Mouse (Mus musculus) kidney, postnatal 0 days (tissue): ENCODE measurements around the gene Pnpla7. TPM values are rescaled to one million over a fixed set of nuclear protein-coding genes. Genes with fewer than 3 reads are reported as not detected.

ENCODE experiments used
- ATAC-seq: fragments of 200-750 bp; cut with Nextera tagmentation; replicated peaks from 2 replicates; pipeline ENCODE4 v1.8.0; 2017; ENCODE audit warnings: low read depth, moderate number of reproducible peaks, moderate TSS enrichment, moderate library complexity; ENCODE audit not compliant: low FRiP score
- DNase-seq: peaks from one replicate; pipeline ENCODE4 v3.0.0-alpha.2; 2016; ENCODE audit warnings: low spot score
- H3K27ac ChIP-seq: fragments of 300-500 bp; sonication (generic); 2 replicates; pipeline ENCODE4 v1.5.1; 2014; ENCODE audit warnings: mild to moderate bottlenecking
- H3K27me3 ChIP-seq: fragments of 300-500 bp; sonication (generic); 2 replicates; pipeline ENCODE4 v1.6.1; 2014; ENCODE audit warnings: low read length, mixed read lengths; ENCODE audit not compliant: insufficient read depth
- H3K36me3 ChIP-seq: fragments of 300-500 bp; sonication (generic); 2 replicates; pipeline ENCODE4 v1.6.1; 2014; ENCODE audit warnings: low read length, mixed read lengths; ENCODE audit not compliant: insufficient read depth
- H3K4me1 ChIP-seq: fragments of 300-500 bp; sonication (generic); replicated peaks from 2 replicates; pipeline ENCODE4 v1.6.1; 2014; ENCODE audit warnings: antibody characterized with exemption, low read length, mixed read lengths; ENCODE audit not compliant: insufficient read depth
- H3K4me2 ChIP-seq: fragments of 300-500 bp; sonication (generic); 2 replicates; pipeline ENCODE4 v1.6.1; 2014; ENCODE audit warnings: mild to moderate bottlenecking, low read length, moderate library complexity, mixed read lengths
- H3K4me3 ChIP-seq: fragments of 300-500 bp; sonication (generic); replicated peaks from 2 replicates; pipeline ENCODE4 v1.5.1; 2014; ENCODE audit warnings: low read depth, low read length
- H3K9ac ChIP-seq: fragments of 300-500 bp; sonication (generic); 2 replicates; pipeline ENCODE4 v1.6.1; 2014; ENCODE audit warnings: low read depth, low read length
- H3K9me3 ChIP-seq: fragments of 300-500 bp; sonication (generic); replicated peaks from 2 replicates; pipeline ENCODE4 v1.6.1; 2016; ENCODE audit warnings: low read length, inconsistent platforms, mixed read lengths
- CTCF ChIP-seq: IDR thresholded peaks from 2 replicates; pipeline ENCODE4 v1.5.1; 2016; ENCODE audit warnings: antibody characterized with exemption, low read depth, mild to moderate bottlenecking, moderate library complexity
- WGBS: fragments of 180-500 bp; shearing (Covaris S2); extraction: QIAGEN DNeasy Blood & Tissue Kit; methylation state at CpG from one replicate; pipeline ENCODE4 v1.1.7; 2014; 5-methylcytosine and 5-hydroxymethylcytosine counted together
- polyA plus RNA-seq: library from polyadenylated mRNA; unstranded; fragments of >200 nt; fragmentation: Nextera tagmentation; extraction: Ambion mirVana; gene quantifications from 2 replicates; pipeline ENCODE4 v1.2.1, GENCODE M21; 2015

The Pnpla7 gene
- polyA plus RNA-seq, 1 experiment from 2014 or later, result 8.3 TPM

DNA sequence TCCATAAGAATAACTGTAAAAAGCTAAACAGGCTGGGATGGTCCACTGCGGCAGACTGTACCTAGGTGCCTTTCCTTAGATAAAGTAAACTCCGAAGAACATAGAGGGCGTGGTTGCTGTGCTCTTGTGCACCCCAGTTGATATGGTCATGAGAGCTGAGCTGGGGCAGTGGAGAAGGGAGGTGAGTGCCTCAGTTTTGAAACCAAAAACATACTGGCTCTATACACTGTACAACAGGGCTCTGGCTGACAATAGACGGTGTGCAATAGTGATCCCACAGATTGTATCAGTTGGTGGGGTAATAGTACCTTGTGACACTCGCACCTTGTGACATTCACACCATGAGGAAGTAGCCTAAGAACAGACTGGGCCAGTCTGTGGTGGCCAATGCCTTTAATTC, 1.1 kb downstream of the Pnpla7 start:
- ATAC-seq (no peak), DNase-seq (no peak)
- no peak overlapping the region for H3K9ac ChIP-seq
- peaks cover 6% of the 10 kb centered on the region for H3K4me1 ChIP-seq
- no peak overlapping the region for H3K27ac ChIP-seq
- H3K27me3 ChIP-seq, result no peaks in the 10 kb centered on the region
- 0 out of 2 replicates have a peak overlapping the region, but pooled peaks have one; percentile 5 for H3K4me2 ChIP-seq
- peaks cover 3% of the 10 kb centered on the region; the same call in 1 of the 2 replicates for H3K36me3 ChIP-seq
- WGBS, result 93% methylated on average over 5 of the region's 5 CpGs
- no peak overlapping the region for H3K4me3 ChIP-seq
- no peaks in the 10 kb centered on the region for H3K9me3 ChIP-seq
- TF ChIP-seq CTCF, result no peak

GRCm38 (mm10) chr2:24987762-24988161, 11.9 kb downstream of the Pnpla7 start:
- no peaks in the 10 kb centered on the region for H3K4me1 ChIP-seq
- WGBS, result 56% methylated on average over 2 of the region's 2 CpGs
- H3K27me3 ChIP-seq, result no peaks in the 10 kb centered on the region
- H3K4me3 ChIP-seq, result no peak overlapping the region
- H3K9ac ChIP-seq, result no peak overlapping the region
- ATAC-seq (no peak), DNase-seq (no peak)
- TF ChIP-seq CTCF, result no peak
- H3K4me2 ChIP-seq, result no peak overlapping the region
- 0 out of 2 replicates have a peak, but pooled peaks cover 2% of the 10 kb centered on the region for H3K36me3 ChIP-seq
- H3K9me3 ChIP-seq, result no peaks in the 10 kb centered on the region
- no peak overlapping the region for H3K27ac ChIP-seq

DNA sequence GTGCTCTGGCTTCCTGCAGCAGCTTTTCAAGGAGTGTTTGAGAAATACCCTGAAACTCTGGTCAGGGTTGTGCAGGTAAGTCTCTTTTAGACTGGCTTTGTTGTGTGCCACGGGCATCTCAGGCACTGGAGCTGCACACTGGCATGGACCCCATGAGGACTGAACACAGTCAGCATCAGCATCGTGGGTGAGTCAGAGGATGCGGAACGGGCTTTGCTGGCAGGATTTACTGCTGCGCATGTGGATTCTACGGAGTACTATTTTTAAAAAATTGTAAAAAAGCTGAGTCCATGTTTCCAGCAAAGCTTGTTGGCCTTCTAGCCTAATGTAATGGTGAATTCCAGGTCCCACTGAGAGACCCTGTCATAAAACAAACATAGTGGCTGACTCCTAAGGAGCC, 19.5 kb downstream of the Pnpla7 start:
- no peaks in the 10 kb centered on the region for H3K4me1 ChIP-seq
- no peak overlapping the region for H3K9ac ChIP-seq
- no peak overlapping the region for H3K4me3 ChIP-seq
- no peak overlapping the region for H3K27ac ChIP-seq
- no peaks in the 10 kb centered on the region for H3K27me3 ChIP-seq
- no peaks in the 10 kb centered on the region for H3K36me3 ChIP-seq
- no peaks in the 10 kb centered on the region for H3K9me3 ChIP-seq
- 89% methylated on average over 6 of the region's 6 CpGs for WGBS
- ATAC-seq (no peak), DNase-seq (no peak)
- TF ChIP-seq CTCF, result no peak
- H3K4me2 ChIP-seq, result no peak overlapping the region

DNA sequence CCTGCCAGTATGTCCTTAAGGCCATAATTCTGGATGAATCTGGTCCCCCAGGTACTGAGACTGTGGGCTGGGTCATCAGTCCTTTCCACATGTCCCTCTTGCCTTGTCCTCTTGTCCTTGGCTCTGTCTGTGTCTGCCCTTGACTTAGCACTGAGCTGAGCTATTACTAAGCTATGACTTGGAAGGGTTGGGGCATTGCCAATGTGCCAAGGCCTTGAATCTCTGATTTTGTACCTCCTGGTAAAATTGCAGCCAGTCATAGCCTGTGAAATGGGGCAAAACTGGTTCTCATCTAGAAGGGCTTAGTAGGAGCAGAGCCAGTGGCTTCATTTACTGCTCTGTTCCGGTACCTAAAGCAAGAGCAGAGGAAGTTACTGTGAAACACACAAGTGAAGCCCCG, 20.6 kb downstream of the Pnpla7 start:
- DNase-seq (no peak), ATAC-seq (no peak)
- Histone ChIP-seq H3K4me2 (no peak overlapping the region), H3K9me3 (no peaks in the 10 kb centered on the region), H3K4me3 (no peak overlapping the region), H3K36me3 (no peaks in the 10 kb centered on the region), H3K27ac (no peak overlapping the region), H3K9ac (no peak overlapping the region), H3K27me3 (no peaks in the 10 kb centered on the region), H3K4me1 (no peaks in the 10 kb centered on the region)
- no peak for TF ChIP-seq CTCF
- 90% methylated on average over 2 of the region's 2 CpGs for WGBS

GRCm38 (mm10) chr2:25000544-25001235, 24.9 kb downstream of the Pnpla7 start:
- TF ChIP-seq CTCF, result peak; percentile 65
- WGBS, result 83% methylated on average over 3 of the region's 3 CpGs
- H3K9me3 ChIP-seq, result no peaks in the 10 kb centered on the region

DNA sequence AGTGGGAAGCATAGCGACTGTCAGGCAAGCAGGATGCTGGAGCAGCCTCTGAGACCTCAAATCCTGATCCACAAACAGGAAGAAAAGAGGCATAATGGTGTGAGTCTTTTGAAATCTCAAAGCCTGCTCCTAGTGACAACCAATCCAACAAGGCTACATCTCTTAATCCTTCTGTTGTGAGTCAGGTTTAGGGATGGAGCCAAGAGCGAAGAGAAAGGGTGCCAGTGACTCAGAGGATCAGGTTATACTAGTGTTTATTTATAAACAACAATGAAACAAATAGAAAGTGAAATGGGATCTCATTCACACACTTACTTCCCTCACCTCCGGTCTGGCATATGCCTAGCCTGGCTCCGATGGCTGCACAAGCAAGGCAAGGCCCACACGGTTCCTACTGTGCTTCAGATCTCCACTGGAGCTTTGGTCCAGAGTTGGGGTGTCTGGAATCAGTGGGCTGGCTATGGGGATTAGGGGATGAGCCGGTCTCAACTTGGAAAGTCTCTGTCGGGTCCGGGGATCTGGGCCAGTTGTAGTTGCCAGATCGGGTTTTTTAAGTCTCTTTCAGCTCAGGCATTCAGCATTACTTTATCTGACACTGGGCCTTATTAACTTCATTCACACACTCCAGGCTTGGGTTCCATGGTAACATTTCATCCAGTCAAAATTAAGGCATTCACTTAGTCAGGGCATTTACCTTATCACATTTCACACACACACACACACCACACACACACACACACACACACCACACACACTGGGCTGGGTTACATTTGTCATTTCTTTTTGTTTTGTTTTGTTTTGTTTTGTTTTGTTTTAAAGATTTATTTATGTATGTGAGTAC, 28.3 kb downstream of the Pnpla7 start:
- no peaks in the 10 kb centered on the region for H3K27me3 ChIP-seq
- no peak overlapping the region for H3K9ac ChIP-seq
- H3K9me3 ChIP-seq, result no peaks in the 10 kb centered on the region
- H3K4me1 ChIP-seq, result no peaks in the 10 kb centered on the region
- no peak for TF ChIP-seq CTCF
- ATAC-seq (no peak), DNase-seq (no peak)
- 84% methylated on average over 9 of the region's 9 CpGs for WGBS
- no peaks in the 10 kb centered on the region for H3K36me3 ChIP-seq
- H3K27ac ChIP-seq, result no peak overlapping the region
- H3K4me2 ChIP-seq, result no peak overlapping the region
- no peak overlapping the region for H3K4me3 ChIP-seq

More at GRCm38 (mm10) chr2:25000544-25001235, 24.9 kb downstream of the Pnpla7 start:
- no peak for ATAC-seq
- no peaks in the 10 kb centered on the region for H3K36me3 ChIP-seq
- no peak overlapping the region for H3K9ac ChIP-seq
- no peak overlapping the region for H3K4me3 ChIP-seq
- H3K4me1 ChIP-seq, result no peaks in the 10 kb centered on the region
- no peak overlapping the region for H3K4me2 ChIP-seq
- H3K27ac ChIP-seq, result no peak overlapping the region
- no peaks in the 10 kb centered on the region for H3K27me3 ChIP-seq
- DNase-seq, result peak; percentile 41
